Mouse (Mus musculus) embryo, embryonic 10 days (tissue): ENCODE results near the gene Cdkl3.

Experiments used
- DNase-seq: peaks from one replicate; pipeline ENCODE4 v3.0.0-alpha.2; 2015; ENCODE audit warnings: low spot score

Gene Cdkl3

GRCm38 (mm10) chr11:52003772-52004528 lies at the start of gene Cdkl3:
Cdkl3 (plus strand) TSS chr11:52004221.
- peak; percentile 99 for DNase-seq

GRCm38 (mm10) chr11:51956112-51956511 lies 47.9 kb upstream of the Cdkl3 start:
- DNase-seq, result no peak

- DNase-seq, result no peak
Observed at GRCm38 (mm10) chr11:51957760-51958159, 46.3 kb upstream of the Cdkl3 start.

GRCm38 (mm10) chr11:51959511-51959910 lies 44.5 kb upstream of the Cdkl3 start:
- DNase-seq, result no peak

- no peak for DNase-seq
Observed at GRCm38 (mm10) chr11:51960061-51960460, 44.0 kb upstream of the Cdkl3 start.

- no peak for DNase-seq
Observed at GRCm38 (mm10) chr11:51960967-51961471, 43.0 kb upstream of the Cdkl3 start.

GRCm38 (mm10) chr11:51961761-51962160 lies 42.3 kb upstream of the Cdkl3 start:
- DNase-seq, result no peak

- DNase-seq, result no peak
Observed at GRCm38 (mm10) chr11:51962277-51962676, 41.7 kb upstream of the Cdkl3 start.

GRCm38 (mm10) chr11:51966651-51967050 lies 37.4 kb upstream of the Cdkl3 start:
- DNase-seq, result no peak

GRCm38 (mm10) chr11:51967443-51968401 lies 36.3 kb upstream of the Cdkl3 start, which contains the start of gene Cdkn2aipnl:
Cdkn2aipnl (plus strand) TSS chr11:51967661.
- peak; percentile 97 for DNase-seq

GRCm38 (mm10) chr11:51968896-51969295 lies 35.1 kb upstream of the Cdkl3 start:
- DNase-seq, result no peak

GRCm38 (mm10) chr11:51969511-51969910 lies 34.5 kb upstream of the Cdkl3 start:
- no peak for DNase-seq

GRCm38 (mm10) chr11:51971644-51972043 lies 32.4 kb upstream of the Cdkl3 start:
- no peak for DNase-seq

- peak; percentile 76 for DNase-seq
Observed at GRCm38 (mm10) chr11:51999611-52000289, 4.3 kb upstream of the Cdkl3 start.

GRCm38 (mm10) chr11:52000290-52000962 lies 3.6 kb upstream of the Cdkl3 start, which contains the start of gene Ube2b:
Ube2b (minus strand) TSS chr11:52000762.
- peak; percentile 100 for DNase-seq

- no peak for DNase-seq
Observed at GRCm38 (mm10) chr11:52001341-52001740, 2.7 kb upstream of the Cdkl3 start.

GRCm38 (mm10) chr11:52001861-52002260 lies 2.2 kb upstream of the Cdkl3 start:
- no peak for DNase-seq

GRCm38 (mm10) chr11:52002842-52003504 lies 1.0 kb upstream of the Cdkl3 start:
- no peak for DNase-seq

GRCm38 (mm10) chr11:52003505-52003771 lies 583 bp upstream of the Cdkl3 start:
- peak; percentile 12 for DNase-seq

- no peak for DNase-seq
Observed at GRCm38 (mm10) chr11:52005586-52005985, 1.6 kb downstream of the Cdkl3 start.

GRCm38 (mm10) chr11:52011011-52011410 lies 7.0 kb downstream of the Cdkl3 start:
- DNase-seq, result no peak
